Mouse (Mus musculus) heart, adult 2 months (tissue): ENCODE data around the gene Sppl2a.

Source experiments
- CTCF ChIP-seq: fragments of 200-600 bp; IDR thresholded peaks from 2 replicates; pipeline ENCODE4 v1.8.1; 2022; ENCODE audit warnings: antibody characterized with exemption, mild to moderate bottlenecking, moderate library complexity
- EP300 ChIP-seq: fragments of 200-500 bp; IDR thresholded peaks from 2 replicates; pipeline ENCODE4 v1.6.1; 2011; ENCODE audit warnings: low read depth, low read length, control low read depth; ENCODE audit not compliant: insufficient read depth
- POLR2A ChIP-seq: fragments of 200-500 bp; IDR thresholded peaks from 2 replicates; pipeline ENCODE4 v1.6.1; 2011; ENCODE audit warnings: mild to moderate bottlenecking, low read depth, low read length, control low read depth; ENCODE audit not compliant: insufficient read depth

GRCm38 (mm10) chr2:126932261-126932896 is 656 bp downstream of the Sppl2a start:
- no peak for TF ChIP-seq POLR2A
- no peak for TF ChIP-seq CTCF
- TF ChIP-seq EP300, result no peak
